Mouse (Mus musculus): ENCODE data around the gene Slc16a5. TPM values are rescaled to one million over a fixed set of nuclear protein-coding genes. Genes with fewer than 3 reads are reported as not detected.

Gene Slc16a5
- polyA plus RNA-seq, 1 experiment from 2014 or later: 0.51 TPM

- Histone ChIP-seq H3K9ac (ENCODE audit: low read depth, low read length) (no peak overlapping the region), H3K27ac (ENCODE audit: low read length) (no peak overlapping the region), H3K9me3 (replicated peaks; ENCODE audit: control insufficient read depth, low read length) (no peaks in the 10 kb centered on the region), H3K4me3 (ENCODE audit: low read depth, low read length) (no peak overlapping the region), H3K36me3 (ENCODE audit: control insufficient read depth, insufficient read depth) (peaks cover 16% of the 10 kb centered on the region), H3K4me2 (ENCODE audit: low read depth, low read length) (no peak overlapping the region), H3K4me1 (ENCODE audit: control insufficient read depth, low read depth, low read length) (no peaks in the 10 kb centered on the region; the same call in 1 of the 2 replicates), H3K27me3 (ENCODE audit: control insufficient read depth, insufficient read depth, low read depth, low read length) (no peaks in the 10 kb centered on the region)
- 77% methylated on average over 4 of the region's 4 CpGs for WGBS (ENCODE audit: insufficient replicate concordance)
- no peak for ATAC-seq (ENCODE audit: low read depth)
These were observed 58.8 kb downstream of the Slc16a5 start for GRCm38 (mm10) chr11:115521080-115521479.

GRCm38 (mm10) chr11:115522238-115522637 is 60.0 kb downstream of the Slc16a5 start:
- Histone ChIP-seq H3K27ac (ENCODE audit: low read length) (no peak overlapping the region), H3K4me1 (ENCODE audit: control insufficient read depth, low read depth, low read length) (no peaks in the 10 kb centered on the region; the same call in 1 of the 2 replicates), H3K36me3 (ENCODE audit: control insufficient read depth, insufficient read depth) (peaks cover 28% of the 10 kb centered on the region), H3K4me3 (ENCODE audit: low read depth, low read length) (no peak overlapping the region), H3K27me3 (ENCODE audit: control insufficient read depth, insufficient read depth, low read depth, low read length) (no peaks in the 10 kb centered on the region), H3K9me3 (replicated peaks; ENCODE audit: control insufficient read depth, low read length) (no peaks in the 10 kb centered on the region), H3K9ac (ENCODE audit: low read depth, low read length) (no peak overlapping the region), H3K4me2 (ENCODE audit: low read depth, low read length) (no peak overlapping the region)
- ATAC-seq (ENCODE audit: low read depth): no peak
- WGBS (ENCODE audit: insufficient replicate concordance): 81% methylated on average over 2 of the region's 2 CpGs

GRCm38 (mm10) chr11:115522703-115523102 is 60.4 kb downstream of the Slc16a5 start:
- ATAC-seq (ENCODE audit: low read depth): no peak
- no peaks in the 10 kb centered on the region; the same call in 1 of the 2 replicates for H3K4me1 ChIP-seq (ENCODE audit: control insufficient read depth, low read depth, low read length)
- peaks cover 32% of the 10 kb centered on the region for H3K36me3 ChIP-seq (ENCODE audit: control insufficient read depth, insufficient read depth)
- WGBS (ENCODE audit: insufficient replicate concordance): 76% methylated on average over 2 of the region's 2 CpGs
- no peak overlapping the region for H3K27ac ChIP-seq (ENCODE audit: low read length)
- H3K4me2 ChIP-seq (ENCODE audit: low read depth, low read length): no peak overlapping the region
- H3K27me3 ChIP-seq (ENCODE audit: control insufficient read depth, insufficient read depth, low read depth, low read length): no peaks in the 10 kb centered on the region
- no peak overlapping the region for H3K9ac ChIP-seq (ENCODE audit: low read depth, low read length)
- H3K9me3 ChIP-seq (replicated peaks; ENCODE audit: control insufficient read depth, low read length): no peaks in the 10 kb centered on the region
- no peak overlapping the region for H3K4me3 ChIP-seq (ENCODE audit: low read depth, low read length)

Small RNA genes within 50 kb of the gene (microRNA-seq; reads per million reads assigned to microRNA genes)
- 0.74 reads per million for gene Mir3968

Other genes starting within 250 kb of the Slc16a5 start
- 0.05 and 0.09 TPM in 2 replicates for gene Grin2c, start 195.2 kb upstream of the Slc16a5 start, polyA plus RNA-seq (2015; fragmentation: Nextera tagmentation; extraction: Ambion mirVana)
- 19.5 and 21.7 TPM in 2 replicates for gene Fdxr, start 185.4 kb upstream of the Slc16a5 start, polyA plus RNA-seq (2015; fragmentation: Nextera tagmentation; extraction: Ambion mirVana)
- 4.4 and 4.5 TPM in 2 replicates for gene Fads6, start 164.8 kb upstream of the Slc16a5 start, polyA plus RNA-seq (2015; fragmentation: Nextera tagmentation; extraction: Ambion mirVana)
- gene Otop2, start 155.3 kb upstream of the Slc16a5 start, polyA plus RNA-seq (2015; fragmentation: Nextera tagmentation; extraction: Ambion mirVana): not detected in 2 replicates
- 0.09 and 0.13 TPM in 2 replicates for gene Ush1g, start 140.4 kb upstream of the Slc16a5 start, polyA plus RNA-seq (2015; fragmentation: Nextera tagmentation; extraction: Ambion mirVana)
- 0.11 TPM in 1 of 2 replicates, not detected in the other for gene Otop3, start 127.7 kb upstream of the Slc16a5 start, polyA plus RNA-seq (2015; fragmentation: Nextera tagmentation; extraction: Ambion mirVana)
- 1.3 and 1.9 TPM in 2 replicates for gene Hid1, start 94.7 kb upstream of the Slc16a5 start, polyA plus RNA-seq (2015; fragmentation: Nextera tagmentation; extraction: Ambion mirVana)
- 0.95 and 1.3 TPM in 2 replicates for gene Cdr2l, start 80.6 kb upstream of the Slc16a5 start, polyA plus RNA-seq (2015; fragmentation: Nextera tagmentation; extraction: Ambion mirVana)
- 68.8 and 71.7 TPM in 2 replicates for gene Mrpl58, start 58.7 kb upstream of the Slc16a5 start, polyA plus RNA-seq (2015; fragmentation: Nextera tagmentation; extraction: Ambion mirVana)
- 482 and 528 TPM in 2 replicates for gene Atp5h, start 42.5 kb upstream of the Slc16a5 start, polyA plus RNA-seq (2015; fragmentation: Nextera tagmentation; extraction: Ambion mirVana)
- gene Kctd2, start 42.3 kb upstream of the Slc16a5 start, polyA plus RNA-seq (2015; fragmentation: Nextera tagmentation; extraction: Ambion mirVana): 0.70 and 1.0 TPM in 2 replicates
- gene Trim80, start 21.9 kb upstream of the Slc16a5 start, polyA plus RNA-seq (2015; fragmentation: Nextera tagmentation; extraction: Ambion mirVana): 0.84 and 1.1 TPM in 2 replicates
- gene Armc7, start 13.2 kb downstream of the Slc16a5 start, polyA plus RNA-seq (2015; fragmentation: Nextera tagmentation; extraction: Ambion mirVana): 3.7 TPM in 2 replicates
- 32.0 and 36.3 TPM in 2 replicates for gene Nt5c, start 29.4 kb downstream of the Slc16a5 start, polyA plus RNA-seq (2015; fragmentation: Nextera tagmentation; extraction: Ambion mirVana)
- 190 and 209 TPM in 2 replicates for gene Jpt1, start 51.9 kb downstream of the Slc16a5 start, polyA plus RNA-seq (2015; fragmentation: Nextera tagmentation; extraction: Ambion mirVana)
- 270 and 312 TPM in 2 replicates for gene Sumo2, start 73.8 kb downstream of the Slc16a5 start, polyA plus RNA-seq (2015; fragmentation: Nextera tagmentation; extraction: Ambion mirVana)
- 94.4 and 96.5 TPM in 2 replicates for gene Nup85, start 102.0 kb downstream of the Slc16a5 start, polyA plus RNA-seq (2015; fragmentation: Nextera tagmentation; extraction: Ambion mirVana)
- 47.6 and 49.5 TPM in 2 replicates for gene Mrps7, start 141.5 kb downstream of the Slc16a5 start, polyA plus RNA-seq (2015; fragmentation: Nextera tagmentation; extraction: Ambion mirVana)
- 7.9 TPM in 2 replicates for gene Gga3, start 141.6 kb downstream of the Slc16a5 start, polyA plus RNA-seq (2015; fragmentation: Nextera tagmentation; extraction: Ambion mirVana)
- gene Mif4gd, start 150.5 kb downstream of the Slc16a5 start, polyA plus RNA-seq (2015; fragmentation: Nextera tagmentation; extraction: Ambion mirVana): 28.4 and 28.6 TPM in 2 replicates
- 8.7 and 8.8 TPM in 2 replicates for gene Slc25a19, start 165.8 kb downstream of the Slc16a5 start, polyA plus RNA-seq (2015; fragmentation: Nextera tagmentation; extraction: Ambion mirVana)
- gene Grb2, start 246.1 kb downstream of the Slc16a5 start, polyA plus RNA-seq (2015; fragmentation: Nextera tagmentation; extraction: Ambion mirVana): 49.1 and 53.1 TPM in 2 replicates